ENCODE assay signal across 13 mouse cellular contexts in the genomic region with DNA sequence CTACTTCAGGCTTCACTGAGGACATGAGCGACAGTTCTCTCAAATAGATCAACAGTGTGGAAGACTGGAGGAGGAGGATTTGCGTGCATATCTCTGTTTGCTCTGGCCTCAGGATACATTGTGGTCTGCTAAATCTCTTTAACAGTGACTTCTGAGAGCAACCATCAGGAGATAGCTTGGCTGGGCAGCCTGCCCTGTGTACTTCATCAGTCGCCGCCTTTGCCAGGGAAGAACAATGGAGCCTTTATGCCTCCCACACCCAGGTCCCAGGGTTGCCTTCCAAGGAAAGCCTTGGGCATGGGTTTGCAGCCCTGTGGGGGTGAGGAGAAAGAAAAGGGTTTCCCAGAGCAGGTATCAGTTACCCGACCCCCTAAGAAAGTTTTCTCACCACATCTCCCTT.
DNase-seq lines count a peak whose midpoint lies in the region; ATAC-seq lines count a peak whose summit lies in the region.
"Had no signal": no experiment of that assay in that cellular context is flagged by ENCODE, and none has a peak within 500 bp of the region (broad histone marks: within the 10 kb centered on the region; RNA-seq: fewer than 3 reads in every experiment).

No protein-coding gene starts in this region.

- no peak overlapping the region for H3K4me2 ChIP-seq in midbrain, embryonic 14.5 days (ENCODE audit: low read length)
- H3K4me2 ChIP-seq in midbrain, embryonic 13.5 days (replicated peaks) = no peak overlapping the region
- H3K4me2 ChIP-seq: forebrain, embryonic 13.5 days; hindbrain, embryonic 15.5 days had no signal

- no peaks in the 10 kb centered on the region for H3K4me1 ChIP-seq in midbrain, embryonic 14.5 days (ENCODE audit: control insufficient read depth, insufficient read depth, low read length)
- H3K4me1 ChIP-seq in midbrain, embryonic 13.5 days (replicated peaks) = 0 out of 2 replicates have a peak, but pooled peaks cover 4% of the 10 kb centered on the region
- H3K4me1 ChIP-seq: hindbrain, embryonic 15.5 days had no signal

- H3K27me3 ChIP-seq in midbrain, embryonic 14.5 days (ENCODE audit: control insufficient read depth, insufficient read depth, low read length) = no peaks in the 10 kb centered on the region
- no peaks in the 10 kb centered on the region for H3K27me3 ChIP-seq in midbrain, embryonic 13.5 days
- H3K27me3 ChIP-seq: forebrain, embryonic 13.5 days; hindbrain, embryonic 15.5 days had no signal

- 72% methylated on average over 5 of the region's 5 CpGs for WGBS in midbrain, embryonic 14.5 days
- WGBS in midbrain, embryonic 13.5 days = 73% methylated on average over 5 of the region's 5 CpGs

- H3K27ac ChIP-seq in midbrain, embryonic 14.5 days (replicated peaks; ENCODE audit: low read depth, low read length) = no peak overlapping the region
- H3K27ac ChIP-seq in midbrain, embryonic 13.5 days = no peak overlapping the region
- H3K27ac ChIP-seq: forebrain, embryonic 13.5 days; hindbrain, embryonic 15.5 days; macrophage had no signal

- H3K9me3 ChIP-seq in midbrain, embryonic 14.5 days (ENCODE audit: control insufficient read depth, low read length) = no peaks in the 10 kb centered on the region
- H3K9me3 ChIP-seq in midbrain, embryonic 13.5 days = no peaks in the 10 kb centered on the region
- H3K9me3 ChIP-seq: forebrain, embryonic 13.5 days; hindbrain, embryonic 15.5 days had no signal

- peak; percentile 31 for DNase-seq in gastrocnemius, postnatal 10 days
- no peak for DNase-seq in gastrocnemius, adult 18-20 months (ENCODE audit: low spot score)
- peak; percentile 30 for DNase-seq in midbrain, embryonic 14.5 days
- DNase-seq in gastrocnemius, postnatal 25 days = peak; percentile 50
- DNase-seq in lung, postnatal 4 days = peak; percentile 11 to 29
- DNase-seq in left cerebral cortex, postnatal 36 days (ENCODE audit: low spot score in 2 of 2) = no peak
- DNase-seq: kidney, postnatal 25 days had no signal

- H3K36me3 ChIP-seq in midbrain, embryonic 14.5 days (ENCODE audit: control insufficient read depth, insufficient read depth, low read length) = no peaks in the 10 kb centered on the region
- no peaks in the 10 kb centered on the region for H3K36me3 ChIP-seq in midbrain, embryonic 13.5 days
- H3K36me3 ChIP-seq: hindbrain, embryonic 15.5 days had no signal

- H3K9ac ChIP-seq in midbrain, embryonic 14.5 days (replicated peaks; ENCODE audit: low read length) = no peak overlapping the region
- no peak overlapping the region for H3K9ac ChIP-seq in midbrain, embryonic 13.5 days (replicated peaks)
- H3K9ac ChIP-seq: forebrain, embryonic 13.5 days; hindbrain, embryonic 15.5 days had no signal

- H3K4me3 ChIP-seq in midbrain, embryonic 14.5 days (replicated peaks; ENCODE audit: low read depth, low read length) = no peak overlapping the region
- no peak overlapping the region for H3K4me3 ChIP-seq in midbrain, embryonic 13.5 days (replicated peaks)
- H3K4me3 ChIP-seq: forebrain, embryonic 13.5 days; hindbrain, embryonic 15.5 days; myocyte had no signal

- no peak for ATAC-seq in midbrain, embryonic 14.5 days (ENCODE audit: low FRiP score, low TSS enrichment)
- no peak for ATAC-seq in midbrain, embryonic 13.5 days
- ATAC-seq in megakaryocyte progenitor cell, adult 5-6 weeks (replicated peaks; ENCODE audit: poor library complexity) = no peak
- ATAC-seq: forebrain, embryonic 13.5 days had no signal

- intact Hi-C loops in left cerebral cortex, postnatal 36 days (cut with DNase I) = no loop called here

Comparison
In these comparisons a context has a peak if more than half of its experiments do, and no peak if none do; other contexts are left out.
1. DNase-seq: peak in gastrocnemius, postnatal 10 days (single experiment), midbrain, embryonic 14.5 days (single experiment), gastrocnemius, postnatal 25 days (single experiment) and lung, postnatal 4 days (2 of 2); none in gastrocnemius, adult 18-20 months (single experiment) and left cerebral cortex, postnatal 36 days (0 of 2).